Mouse (Mus musculus): ENCODE results near the gene Peak1.

DNA sequence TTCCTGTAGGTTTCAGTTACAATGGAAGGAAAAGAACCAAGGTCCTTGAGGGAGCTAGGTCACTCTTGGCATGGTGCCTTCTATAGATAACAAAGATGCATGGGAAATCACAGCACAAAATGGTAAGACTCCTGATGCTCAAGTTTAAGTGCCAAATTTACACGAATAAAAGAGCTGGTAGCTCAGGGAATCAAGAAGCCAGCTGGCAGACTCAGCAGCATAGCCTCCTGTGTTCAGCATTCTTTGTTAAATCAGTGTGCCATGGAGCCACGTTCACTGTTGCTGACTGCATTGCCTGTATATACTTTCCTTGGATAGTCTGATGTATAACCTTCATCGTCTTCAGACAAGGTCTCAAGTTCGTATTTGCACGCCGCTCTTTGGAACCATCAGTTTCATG lies 33.7 kb upstream of the Peak1 start:
- TF ChIP-seq CTCF (IDR thresholded peaks at IDR 0.05; ENCODE audit: borderline replicate concordance, extremely low read depth, insufficient read depth, insufficient read length) (no peak), POLR2A (IDR thresholded peaks at IDR 0.05; ENCODE audit: borderline replicate concordance, extremely low read depth, insufficient read depth, insufficient read length, poor library complexity, severe bottlenecking) (no peak)

All from brain, embryonic 14.5 days (tissue).